Mouse (Mus musculus) limb, embryonic 11.5 days (tissue): ENCODE results near the gene Dock1. TPM values are rescaled to one million over a fixed set of nuclear protein-coding genes. Genes with fewer than 3 reads are reported as not detected.

Source experiments
- ATAC-seq: fragments of 200-750 bp; cut with Nextera tagmentation; 2 replicates; pipeline ENCODE4 v1.8.0; 2017; ENCODE audit warnings: low read depth; ENCODE audit not compliant: insufficient number of reproducible peaks, low FRiP score, low TSS enrichment
- DNase-seq: peaks from one replicate; pipeline ENCODE4 v3.0.0-alpha.2; 2015; ENCODE audit warnings: low spot score
- H3K27ac ChIP-seq: fragments of 300-500 bp; sonication (generic); replicated peaks from 2 replicates; pipeline ENCODE4 v1.5.1; 2014; ENCODE audit warnings: low read depth, mild to moderate bottlenecking, low read length
- H3K27me3 ChIP-seq: fragments of 300-500 bp; sonication (generic); 2 replicates; pipeline ENCODE4 v1.6.1; 2014; ENCODE audit warnings: mild to moderate bottlenecking, low read length, mixed read lengths; ENCODE audit not compliant: control insufficient read depth, insufficient read depth
- H3K36me3 ChIP-seq: fragments of 300-500 bp; sonication (generic); 2 replicates; pipeline ENCODE4 v1.6.1; 2014; ENCODE audit warnings: mild to moderate bottlenecking, low read length, moderate library complexity, mixed read lengths; ENCODE audit not compliant: control insufficient read depth, insufficient read depth
- H3K4me1 ChIP-seq: fragments of 300-500 bp; sonication (generic); 2 replicates; pipeline ENCODE4 v1.6.1; 2014; ENCODE audit warnings: low read length, mixed read lengths; ENCODE audit not compliant: control insufficient read depth, insufficient read depth
- H3K4me2 ChIP-seq: fragments of 300-500 bp; sonication (generic); 2 replicates; pipeline ENCODE4 v1.6.1; 2014; ENCODE audit warnings: low read depth, mild to moderate bottlenecking, moderate library complexity; ENCODE audit not compliant: severe bottlenecking
- H3K4me3 ChIP-seq: fragments of 300-500 bp; sonication (generic); 2 replicates; pipeline ENCODE4 v1.5.1; 2014; ENCODE audit warnings: low read depth, low read length
- H3K9ac ChIP-seq: fragments of 300-500 bp; sonication (generic); 2 replicates; pipeline ENCODE4 v1.6.1; 2014; ENCODE audit warnings: mild to moderate bottlenecking, low read length
- H3K9me3 ChIP-seq: fragments of 300-500 bp; sonication (generic); 2 replicates; pipeline ENCODE4 v1.6.1; 2016; ENCODE audit warnings: low read length; ENCODE audit not compliant: control insufficient read depth
- WGBS: fragments of 180-500 bp; shearing (Covaris S2); extraction: QIAGEN DNeasy Blood & Tissue Kit; methylation state at CpG from one replicate; pipeline ENCODE4 v1.1.7; 2014; 5-methylcytosine and 5-hydroxymethylcytosine counted together
- polyA plus RNA-seq: library from polyadenylated mRNA; unstranded; fragments of >200 nt; fragmentation: Nextera tagmentation; extraction: Ambion mirVana; gene quantifications from 2 replicates; pipeline ENCODE4 v1.2.1, GENCODE M21; 2014

Dock1 gene
- polyA plus RNA-seq, 1 experiment from 2014 or later: 42.7 TPM

- DNase-seq (no peak), ATAC-seq (no peak)
- no peak overlapping the region for H3K27ac ChIP-seq
- no peak overlapping the region for H3K4me2 ChIP-seq
- H3K9ac ChIP-seq: no peak overlapping the region
- H3K4me1 ChIP-seq: no peaks in the 10 kb centered on the region
- WGBS: 76% methylated on average over 6 of the region's 6 CpGs
- no peaks in the 10 kb centered on the region; the same call in 1 of the 2 replicates for H3K36me3 ChIP-seq
- H3K27me3 ChIP-seq: no peaks in the 10 kb centered on the region
- H3K4me3 ChIP-seq: no peak overlapping the region
- no peaks in the 10 kb centered on the region for H3K9me3 ChIP-seq
These were observed 406.9 kb downstream of the Dock1 start for GRCm38 (mm10) chr7:135077340-135077739.

GRCm38 (mm10) chr7:135077806-135078205 is 407.4 kb downstream of the Dock1 start:
- Histone ChIP-seq H3K4me3 (no peak overlapping the region), H3K9me3 (no peaks in the 10 kb centered on the region), H3K36me3 (no peaks in the 10 kb centered on the region; the same call in 1 of the 2 replicates), H3K27me3 (no peaks in the 10 kb centered on the region), H3K4me1 (no peaks in the 10 kb centered on the region), H3K4me2 (no peak overlapping the region), H3K9ac (no peak overlapping the region), H3K27ac (no peak overlapping the region)
- ATAC-seq (no peak), DNase-seq (no peak)
- WGBS: 75% methylated on average over 10 of the region's 10 CpGs

GRCm38 (mm10) chr7:135083421-135083820 is 413.0 kb downstream of the Dock1 start:
- WGBS: 91% methylated on average over 8 of the region's 8 CpGs
- Histone ChIP-seq H3K9me3 (no peaks in the 10 kb centered on the region), H3K4me2 (no peak overlapping the region), H3K4me3 (no peak overlapping the region), H3K27me3 (no peaks in the 10 kb centered on the region), H3K36me3 (no peaks in the 10 kb centered on the region; the same call in 1 of the 2 replicates), H3K9ac (no peak overlapping the region), H3K4me1 (no peaks in the 10 kb centered on the region), H3K27ac (no peak overlapping the region)
- no peak for ATAC-seq
- no peak for DNase-seq

- no peaks in the 10 kb centered on the region; the same call in 1 of the 2 replicates for H3K36me3 ChIP-seq
- no peak for ATAC-seq
- no peaks in the 10 kb centered on the region for H3K4me1 ChIP-seq
These were observed 413.6 kb downstream of the Dock1 start for GRCm38 (mm10) chr7:135084069-135084468.

GRCm38 (mm10) chr7:135086556-135086955 is 416.1 kb downstream of the Dock1 start:
- Histone ChIP-seq H3K4me3 (no peak overlapping the region), H3K27ac (no peak overlapping the region), H3K9me3 (no peaks in the 10 kb centered on the region), H3K4me2 (no peak overlapping the region), H3K9ac (no peak overlapping the region), H3K27me3 (no peaks in the 10 kb centered on the region), H3K36me3 (no peaks in the 10 kb centered on the region), H3K4me1 (no peaks in the 10 kb centered on the region)
- ATAC-seq (no peak), DNase-seq (no peak)
- 82% methylated on average over 5 of the region's 5 CpGs for WGBS

More at GRCm38 (mm10) chr7:135084069-135084468, 413.6 kb downstream of the Dock1 start:
- no peaks in the 10 kb centered on the region for H3K9me3 ChIP-seq
- H3K4me2 ChIP-seq: no peak overlapping the region
- DNase-seq: no peak
- no peaks in the 10 kb centered on the region for H3K27me3 ChIP-seq
- 90% methylated on average over 7 of the region's 7 CpGs for WGBS
- H3K27ac ChIP-seq: no peak overlapping the region
- no peak overlapping the region for H3K9ac ChIP-seq
- no peak overlapping the region for H3K4me3 ChIP-seq

GRCm38 (mm10) chr7:135089626-135090025 is 419.2 kb downstream of the Dock1 start:
- WGBS: 90% methylated on average over 4 of the region's 4 CpGs
- ATAC-seq: no peak
- Histone ChIP-seq H3K27me3 (no peaks in the 10 kb centered on the region), H3K4me2 (no peak overlapping the region), H3K9me3 (no peaks in the 10 kb centered on the region), H3K4me3 (no peak overlapping the region), H3K9ac (no peak overlapping the region), H3K36me3 (no peaks in the 10 kb centered on the region), H3K27ac (no peak overlapping the region), H3K4me1 (no peaks in the 10 kb centered on the region)
- no peak for DNase-seq

- H3K4me3 ChIP-seq: no peak overlapping the region
- no peak for DNase-seq
- no peak overlapping the region for H3K27ac ChIP-seq
- ATAC-seq: no peak
- no peaks in the 10 kb centered on the region for H3K9me3 ChIP-seq
- no peaks in the 10 kb centered on the region for H3K27me3 ChIP-seq
- no peak overlapping the region for H3K9ac ChIP-seq
- no peaks in the 10 kb centered on the region for H3K4me1 ChIP-seq
- WGBS: 64% methylated on average over 2 of the region's 2 CpGs
- H3K4me2 ChIP-seq: no peak overlapping the region
- H3K36me3 ChIP-seq: no peaks in the 10 kb centered on the region
These were observed 423.4 kb downstream of the Dock1 start for GRCm38 (mm10) chr7:135093851-135094250.

GRCm38 (mm10) chr7:135101921-135102320 is 431.5 kb downstream of the Dock1 start:
- no peak for ATAC-seq
- no peaks in the 10 kb centered on the region for H3K9me3 ChIP-seq

GRCm38 (mm10) chr7:135106536-135106935 is 436.1 kb downstream of the Dock1 start:
- no peak overlapping the region for H3K27ac ChIP-seq
- H3K4me3 ChIP-seq: no peak overlapping the region
- 68% methylated on average over 3 of the region's 3 CpGs for WGBS
- no peaks in the 10 kb centered on the region for H3K27me3 ChIP-seq
- DNase-seq: no peak
- H3K9ac ChIP-seq: no peak overlapping the region
- no peaks in the 10 kb centered on the region for H3K4me1 ChIP-seq
- H3K4me2 ChIP-seq: no peak overlapping the region
- H3K36me3 ChIP-seq: no peaks in the 10 kb centered on the region
- H3K9me3 ChIP-seq: no peaks in the 10 kb centered on the region
- ATAC-seq: no peak

More at GRCm38 (mm10) chr7:135101921-135102320, 431.5 kb downstream of the Dock1 start:
- Histone ChIP-seq H3K27me3 (no peaks in the 10 kb centered on the region), H3K4me3 (no peak overlapping the region), H3K27ac (no peak overlapping the region), H3K4me2 (no peak overlapping the region), H3K36me3 (peaks cover 2% of the 10 kb centered on the region; the same call in 1 of the 2 replicates), H3K9ac (no peak overlapping the region), H3K4me1 (no peaks in the 10 kb centered on the region)
- DNase-seq: no peak
- whole genome bisulfite sequencing: 89% methylated on average over 7 of the region's 7 CpGs
